Mouse (Mus musculus) liver, embryonic 14.5 days (tissue): Measurements from ENCODE around the gene Mical2. TPM values are rescaled to one million over a fixed set of nuclear protein-coding genes. Genes with fewer than 3 reads are reported as not detected.

Experiments
- ATAC-seq: fragments of 200-750 bp; cut with Nextera tagmentation; 2 replicates; pipeline ENCODE4 v1.8.0; 2017; ENCODE audit warnings: moderate number of reproducible peaks, mild to moderate bottlenecking, moderate library complexity; ENCODE audit not compliant: insufficient read depth
- DNase-seq, 3 experiments: peaks; one replicate each; pipeline ENCODE4 v3.0.0-alpha.2; 2012 to 2013; ENCODE audit warnings: low read depth in 3 of 3, low spot score in 3 of 3
- H3K27ac ChIP-seq: fragments of 300-500 bp; sonication (generic); 2 replicates; pipeline ENCODE4 v1.5.1; 2014; ENCODE audit warnings: moderate library complexity, mild to moderate bottlenecking, control low read depth, inconsistent platforms
- H3K27me3 ChIP-seq: fragments of 300-500 bp; sonication (generic); 2 replicates; pipeline ENCODE4 v1.6.1; 2014; ENCODE audit warnings: mild to moderate bottlenecking, low read length, moderate library complexity; ENCODE audit not compliant: control insufficient read depth, insufficient read depth
- H3K36me3 ChIP-seq: fragments of 300-500 bp; sonication (generic); replicated peaks from 2 replicates; pipeline ENCODE4 v1.6.1; 2014; ENCODE audit warnings: low read depth; ENCODE audit not compliant: control insufficient read depth, insufficient read depth
- H3K4me1 ChIP-seq, 2 experiments: fragments of 200-500 bp in 1 of 2; fragments of 300-500 bp in 1 of 2; sonication (generic) in 1 of 2; replicated peaks; 2 replicates each; pipeline ENCODE4 v1.6.1; 2012 to 2014; ENCODE audit warnings: antibody characterized with exemption in 1 of 2, inconsistent platforms in 1 of 2, low read length in 1 of 2; ENCODE audit not compliant: control insufficient read depth in 2 of 2, insufficient read depth in 2 of 2
- H3K4me2 ChIP-seq: fragments of 300-500 bp; sonication (generic); 2 replicates; pipeline ENCODE4 v1.6.1; 2014; ENCODE audit warnings: low read depth, mild to moderate bottlenecking, control low read depth, moderate library complexity
- H3K4me3 ChIP-seq, 2 experiments: fragments of 200-500 bp in 1 of 2; fragments of 300-500 bp in 1 of 2; sonication (generic) in 1 of 2; 2 replicates each; pipeline ENCODE4 v1.5.1; 2012 to 2014; ENCODE audit warnings: low read depth in 2 of 2, low read length in 2 of 2, mild to moderate bottlenecking in 2 of 2, control low read depth in 1 of 2, inconsistent platforms in 1 of 2, moderate library complexity in 1 of 2; ENCODE audit not compliant: insufficient read depth in 1 of 2
- H3K9ac ChIP-seq: fragments of 300-500 bp; sonication (generic); replicated peaks from 2 replicates; pipeline ENCODE4 v1.6.1; 2014; ENCODE audit warnings: mild to moderate bottlenecking, control low read depth, moderate library complexity
- H3K9me3 ChIP-seq: fragments of 300-500 bp; sonication (generic); 2 replicates; pipeline ENCODE4 v1.6.1; 2016; ENCODE audit warnings: low read length, mixed read lengths; ENCODE audit not compliant: control insufficient read depth
- CTCF ChIP-seq: IDR thresholded peaks from 2 replicates; pipeline ENCODE4 v1.5.1; 2016; ENCODE audit warnings: antibody characterized with exemption, low read depth, control low read depth
- EP300 ChIP-seq: IDR thresholded peaks from 2 replicates; pipeline ENCODE4 v1.6.1; 2016; ENCODE audit warnings: antibody characterized with exemption, low read depth
- WGBS: fragments of 180-500 bp; shearing (Covaris S2); extraction: QIAGEN DNeasy Blood & Tissue Kit; methylation state at CpG from one replicate; pipeline ENCODE4 v1.1.7; 2014; ENCODE audit not compliant: insufficient replicate concordance; 5-methylcytosine and 5-hydroxymethylcytosine counted together
- polyA plus RNA-seq, 2 experiments: library from polyadenylated mRNA; depleted of rRNA in 1 of 2; stranded (reverse) in 1 of 2; unstranded in 1 of 2; fragments of >200 nt; fragmentation: Nextera tagmentation in 1 of 2; extraction: Ambion mirVana in 1 of 2; gene quantifications; 2 replicates each; pipeline versions ENCODE4 v1.2.1 to v1.2.3; 2012 to 2014

Mical2 gene
- polyA plus RNA-seq, 2 experiments: 1.2 to 1.4 TPM

DNA sequence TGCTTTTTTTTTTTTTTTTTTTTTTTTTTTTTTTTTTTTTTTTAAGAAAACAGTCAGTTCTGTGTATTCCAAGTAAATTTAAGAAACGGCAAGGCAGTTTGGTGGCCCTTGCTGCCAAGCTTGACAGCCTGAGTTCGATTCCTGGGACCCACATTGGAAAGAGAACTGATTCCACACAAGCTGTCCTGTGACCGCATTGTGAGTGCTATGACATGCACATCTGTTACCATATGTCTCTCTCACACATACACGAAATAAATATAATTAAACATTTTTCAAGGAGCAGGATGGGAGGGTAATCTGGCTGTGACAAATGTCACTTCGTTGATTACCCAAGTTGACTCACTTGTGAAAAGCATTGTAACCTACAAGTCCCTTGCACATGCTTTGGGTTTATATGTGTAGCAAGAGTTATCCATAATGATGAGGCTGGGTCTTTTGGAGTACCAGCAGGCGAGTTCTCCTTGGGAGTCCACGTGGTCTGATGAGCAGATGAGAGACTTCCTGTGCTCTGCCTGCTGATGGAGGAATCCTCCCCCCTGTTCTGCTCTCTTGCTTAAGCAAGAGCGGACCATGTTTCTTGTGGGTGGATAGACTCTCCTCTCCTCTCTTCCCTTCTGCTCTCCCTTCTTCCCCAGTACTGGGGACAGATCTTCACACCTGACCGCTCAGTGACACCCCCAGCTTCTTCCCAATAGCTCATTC lies 58.1 kb downstream of the Mical2 start:
- no peak overlapping the region for H3K9ac ChIP-seq
- H3K4me1 ChIP-seq: peaks cover 0 to 6% of the 10 kb centered on the region in 2 experiments; a peak in 2 of 4 replicates
- TF ChIP-seq EP300: no peak
- no peak for TF ChIP-seq CTCF
- no peaks in the 10 kb centered on the region for H3K36me3 ChIP-seq
- H3K9me3 ChIP-seq: no peaks in the 10 kb centered on the region
- H3K27ac ChIP-seq: no peak overlapping the region
- ATAC-seq (no peak), DNase-seq (no peak)
- H3K4me3 ChIP-seq: no peak overlapping the region
- no peak overlapping the region for H3K4me2 ChIP-seq
- H3K27me3 ChIP-seq: no peaks in the 10 kb centered on the region
- 56% methylated on average over 9 of the region's 9 CpGs for WGBS

DNA sequence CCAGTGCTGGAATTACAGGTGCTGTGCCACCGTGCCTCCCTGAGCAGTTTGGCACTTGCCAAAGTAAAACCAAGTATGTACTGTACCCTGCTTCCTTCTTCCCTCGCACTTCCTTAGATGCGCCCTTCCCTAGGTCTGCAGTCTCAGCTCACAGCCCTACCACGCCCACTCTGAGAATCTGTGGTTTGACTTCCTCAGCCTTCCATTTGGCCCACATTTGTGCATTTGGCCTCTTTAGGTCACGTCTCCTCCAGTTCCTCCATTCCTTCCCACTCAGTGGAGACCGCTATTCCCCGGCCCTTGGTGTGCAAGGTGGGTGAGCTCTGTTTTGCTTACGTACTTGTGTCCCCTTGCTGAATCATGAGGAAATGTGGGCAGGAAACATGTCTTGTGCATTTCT lies 59.9 kb downstream of the Mical2 start:
- Histone ChIP-seq H3K36me3 (no peaks in the 10 kb centered on the region), H3K27ac (no peak overlapping the region), H3K4me2 (no peak overlapping the region), H3K9me3 (no peaks in the 10 kb centered on the region), H3K4me3 (no peak overlapping the region), H3K4me1 (no peaks in the 10 kb centered on the region; a peak in 2 of 4 replicates), H3K9ac (no peak overlapping the region), H3K27me3 (no peaks in the 10 kb centered on the region)
- no peak for ATAC-seq
- no peak for DNase-seq
- WGBS: 31% methylated on average over 8 of the region's 8 CpGs
- TF ChIP-seq EP300: no peak
- no peak for TF ChIP-seq CTCF

DNA sequence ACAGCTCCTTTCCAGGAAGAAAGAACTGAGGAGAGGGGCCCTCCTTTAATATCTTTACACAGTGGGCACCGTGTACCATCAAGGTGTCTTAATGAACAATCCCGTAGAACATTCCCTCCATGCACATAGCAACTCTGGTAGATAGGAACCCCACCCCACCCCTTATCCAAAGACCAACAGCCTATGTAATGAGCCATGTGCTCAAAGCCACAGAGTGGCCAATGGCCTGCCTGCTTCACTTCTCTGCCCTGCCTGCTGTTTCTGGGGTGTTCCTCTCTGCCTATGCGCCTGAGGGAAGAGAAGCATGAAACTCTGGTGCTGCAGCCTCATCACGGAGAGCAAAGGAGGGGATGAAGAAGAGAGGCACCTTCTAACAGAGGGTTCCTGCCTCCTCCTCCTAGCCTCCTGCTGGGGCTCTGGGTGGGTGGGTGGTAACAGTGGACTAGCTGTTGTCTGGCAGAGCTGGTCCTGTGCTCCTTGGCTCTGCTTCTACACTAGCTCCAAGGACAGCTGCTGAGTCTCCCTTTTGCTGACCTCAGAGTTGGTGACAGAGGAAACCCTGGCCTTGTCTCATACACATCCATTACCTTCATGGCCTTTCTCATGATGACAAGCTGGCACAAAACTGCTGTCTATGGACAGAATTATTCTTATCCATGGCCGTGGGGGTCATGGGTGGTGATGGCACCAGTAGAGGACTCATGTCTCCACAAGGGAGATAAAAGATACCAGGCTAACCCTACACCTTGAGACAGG lies 62.9 kb downstream of the Mical2 start:
- Histone ChIP-seq H3K27ac (no peak overlapping the region), H3K27me3 (no peaks in the 10 kb centered on the region), H3K4me3 (no peak overlapping the region), H3K9me3 (no peaks in the 10 kb centered on the region), H3K9ac (no peak overlapping the region), H3K4me2 (no peak overlapping the region), H3K36me3 (no peaks in the 10 kb centered on the region), H3K4me1 (no peaks in the 10 kb centered on the region; a peak in 1 of 4 replicates)
- TF ChIP-seq EP300: no peak
- no peak for TF ChIP-seq CTCF
- 51% methylated on average over 5 of the region's 5 CpGs for WGBS
- DNase-seq (no peak), ATAC-seq (no peak)

DNA sequence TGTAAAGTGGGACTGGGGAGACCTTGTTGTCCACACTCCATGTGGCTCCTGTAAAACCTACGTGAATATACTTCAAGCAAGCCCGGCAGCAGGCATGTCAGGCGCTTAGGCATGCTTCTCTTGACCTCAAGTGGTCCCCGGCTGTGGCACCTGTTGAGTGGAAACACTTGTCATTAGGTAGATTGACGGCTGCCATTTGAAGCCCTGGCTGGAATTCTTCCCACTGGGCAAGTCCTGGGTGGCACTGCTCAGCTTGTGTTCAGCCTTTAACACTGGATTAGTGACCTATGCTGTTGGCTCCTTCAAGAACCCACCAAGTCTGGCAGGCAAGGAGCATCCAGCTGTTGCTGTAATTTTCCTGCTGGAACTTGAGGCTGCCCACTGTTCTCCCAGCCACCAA lies 63.9 kb downstream of the Mical2 start:
- Histone ChIP-seq H3K27me3 (no peaks in the 10 kb centered on the region), H3K36me3 (no peaks in the 10 kb centered on the region), H3K4me1 (no peaks in the 10 kb centered on the region; a peak in 1 of 4 replicates), H3K4me3 (no peak overlapping the region), H3K4me2 (no peak overlapping the region), H3K9ac (no peak overlapping the region), H3K27ac (no peak overlapping the region), H3K9me3 (no peaks in the 10 kb centered on the region)
- no peak for ATAC-seq
- TF ChIP-seq EP300: no peak
- TF ChIP-seq CTCF: no peak
- WGBS: 71% methylated on average over 5 of the region's 5 CpGs
- DNase-seq: no peak

DNA sequence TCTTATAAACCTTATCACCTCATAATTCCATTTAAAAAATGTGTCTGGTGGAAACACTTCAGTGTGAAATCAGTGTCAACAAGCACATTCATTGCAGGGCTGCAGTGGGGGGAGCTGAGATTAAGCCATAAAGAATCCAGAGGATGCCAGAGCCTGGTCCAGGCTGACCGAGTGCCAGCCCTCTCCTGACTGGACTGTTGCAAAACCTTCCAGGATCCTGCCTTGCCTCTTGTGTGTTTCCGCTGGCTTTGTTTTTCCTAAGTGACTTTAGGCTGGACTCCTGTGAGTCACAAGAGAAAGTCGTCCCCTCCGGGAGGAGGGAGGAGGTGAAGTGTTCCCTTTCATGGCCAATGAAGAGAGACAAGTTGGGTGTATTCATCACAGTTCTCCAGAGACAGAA lies 64.3 kb downstream of the Mical2 start:
- H3K27me3 ChIP-seq: no peaks in the 10 kb centered on the region
- H3K36me3 ChIP-seq: no peaks in the 10 kb centered on the region
- H3K4me2 ChIP-seq: no peak overlapping the region
- no peak overlapping the region for H3K9ac ChIP-seq
- H3K27ac ChIP-seq: no peak overlapping the region
- no peak overlapping the region for H3K4me3 ChIP-seq
- no peaks in the 10 kb centered on the region for H3K9me3 ChIP-seq
- 45% methylated on average over 4 of the region's 4 CpGs for WGBS
- no peak for ATAC-seq
- no peak for DNase-seq
- TF ChIP-seq CTCF (no peak), EP300 (no peak)
- no peaks in the 10 kb centered on the region; a peak in 1 of 4 replicates for H3K4me1 ChIP-seq
